Mouse (Mus musculus) hindbrain, embryonic 11.5 days (tissue): ENCODE measurements around the gene Adcyap1r1. TPM values are rescaled to one million over a fixed set of nuclear protein-coding genes. Genes with fewer than 3 reads are reported as not detected.

ENCODE experiments used
- ATAC-seq: fragments of 200-750 bp; cut with Nextera tagmentation; 2 replicates; pipeline ENCODE4 v1.8.0; 2017; ENCODE audit warnings: mild to moderate bottlenecking, moderate TSS enrichment, moderate library complexity; ENCODE audit not compliant: low FRiP score
- DNase-seq: peaks from one replicate; pipeline ENCODE4 v3.0.0-alpha.2; 2015; ENCODE audit warnings: low spot score
- H3K27ac ChIP-seq: fragments of 300-500 bp; sonication (generic); 2 replicates; pipeline ENCODE4 v1.5.1; 2014; ENCODE audit warnings: mild to moderate bottlenecking, low read depth, low read length
- H3K27me3 ChIP-seq: fragments of 300-500 bp; sonication (generic); 2 replicates; pipeline ENCODE4 v1.6.1; 2014; ENCODE audit warnings: mild to moderate bottlenecking, low read length, moderate library complexity, mixed read lengths; ENCODE audit not compliant: control insufficient read depth, insufficient read depth
- H3K36me3 ChIP-seq: fragments of 300-500 bp; sonication (generic); 2 replicates; pipeline ENCODE4 v1.6.1; 2014; ENCODE audit warnings: mild to moderate bottlenecking, low read length, moderate library complexity, mixed read lengths; ENCODE audit not compliant: control insufficient read depth, insufficient read depth
- H3K4me1 ChIP-seq: fragments of 300-500 bp; sonication (generic); replicated peaks from 2 replicates; pipeline ENCODE4 v1.6.1; 2014; ENCODE audit warnings: low read length, mixed read lengths; ENCODE audit not compliant: control insufficient read depth, insufficient read depth
- H3K4me2 ChIP-seq: fragments of 300-500 bp; sonication (generic); replicated peaks from 2 replicates; pipeline ENCODE4 v1.6.1; 2014; ENCODE audit warnings: mild to moderate bottlenecking, low read depth, low read length
- H3K4me3 ChIP-seq: fragments of 300-500 bp; sonication (generic); 2 replicates; pipeline ENCODE4 v1.5.1; 2014; ENCODE audit warnings: low read depth, low read length
- H3K9ac ChIP-seq: fragments of 300-500 bp; sonication (generic); 2 replicates; pipeline ENCODE4 v1.6.1; 2014; ENCODE audit warnings: low read depth, low read length
- H3K9me3 ChIP-seq: fragments of 300-500 bp; sonication (generic); 2 replicates; pipeline ENCODE4 v1.6.1; 2016; ENCODE audit warnings: low read length; ENCODE audit not compliant: control insufficient read depth
- WGBS: fragments of 180-500 bp; shearing (Covaris S2); extraction: QIAGEN DNeasy Blood & Tissue Kit; methylation state at CpG from one replicate; pipeline ENCODE4 v1.1.7; 2014; 5-methylcytosine and 5-hydroxymethylcytosine counted together
- polyA plus RNA-seq: library from polyadenylated mRNA; unstranded; fragments of >200 nt; fragmentation: Nextera tagmentation; extraction: Ambion mirVana; gene quantifications from 2 replicates; pipeline ENCODE4 v1.2.1, GENCODE M21; 2014

Gene Adcyap1r1
- polyA plus RNA-seq = 21.1 and 21.6 TPM in 2 replicates

GRCm38 (mm10) chr6:55451771-55452371 is at the start of gene Adcyap1r1:
TSS of gene Adcyap1r1 (plus strand) at chr6:55451978.
- WGBS = under 1% methylated on average over 58 of the region's 58 CpGs
- ATAC-seq (peak; percentile 95), DNase-seq (peak; percentile 86)
- H3K27me3 ChIP-seq = 0 out of 2 replicates have a peak, but pooled peaks cover 4% of the 10 kb centered on the region
- H3K36me3 ChIP-seq = no peaks in the 10 kb centered on the region
- H3K27ac ChIP-seq = peak within 1 kb of the TSS; percentile 83
- H3K4me3 ChIP-seq = peak within 1 kb of the TSS; percentile 68
- no peaks in the 10 kb centered on the region for H3K9me3 ChIP-seq
- peak within 1 kb of the TSS; percentile 85 for H3K4me2 ChIP-seq
- peaks cover 10% of the 10 kb centered on the region for H3K4me1 ChIP-seq
- peak within 1 kb of the TSS; percentile 83 for H3K9ac ChIP-seq

DNA sequence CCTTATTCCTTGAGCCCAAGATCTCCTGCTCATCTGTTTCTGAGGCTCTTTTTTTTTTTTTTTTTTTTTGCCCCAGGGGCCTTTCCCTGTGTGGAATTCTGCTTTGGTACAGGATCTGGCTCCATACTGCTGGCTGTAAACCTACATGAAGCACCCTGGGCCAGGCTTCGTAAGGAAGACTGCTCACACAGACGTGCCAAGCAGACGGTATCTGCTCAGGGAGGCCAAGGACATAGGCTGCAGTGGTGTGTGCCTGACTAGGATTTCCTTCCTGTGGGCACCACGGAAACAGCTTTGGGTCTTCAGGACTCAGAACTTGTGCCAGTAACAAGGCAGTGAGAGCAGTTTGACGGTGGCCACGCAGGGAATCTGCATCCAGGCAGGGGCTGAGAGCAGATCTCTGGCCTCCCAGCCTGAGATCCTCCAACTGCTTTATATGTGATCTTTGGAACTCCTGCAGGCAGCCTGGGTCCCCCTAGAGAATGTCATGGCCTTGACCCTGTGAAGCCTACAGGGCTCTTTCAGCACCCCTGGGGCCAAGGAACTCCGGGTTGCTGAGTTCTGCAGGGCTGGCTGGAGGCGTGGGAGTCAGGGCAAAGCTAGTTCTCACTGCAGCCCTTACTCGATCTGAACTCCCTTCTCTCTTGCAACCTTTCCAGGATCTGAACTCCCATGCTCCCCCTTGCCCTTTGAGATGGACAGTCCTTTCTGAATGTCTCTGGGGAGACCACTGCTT is 49.6 kb upstream of the Adcyap1r1 start:
- Histone ChIP-seq H3K9ac (no peak overlapping the region), H3K4me3 (no peak overlapping the region), H3K4me1 (no peaks in the 10 kb centered on the region), H3K36me3 (no peaks in the 10 kb centered on the region), H3K27ac (no peak overlapping the region), H3K27me3 (no peaks in the 10 kb centered on the region), H3K9me3 (no peaks in the 10 kb centered on the region), H3K4me2 (no peak overlapping the region)
- DNase-seq (no peak), ATAC-seq (no peak)
- WGBS = 78% methylated on average over 9 of the region's 9 CpGs

DNA sequence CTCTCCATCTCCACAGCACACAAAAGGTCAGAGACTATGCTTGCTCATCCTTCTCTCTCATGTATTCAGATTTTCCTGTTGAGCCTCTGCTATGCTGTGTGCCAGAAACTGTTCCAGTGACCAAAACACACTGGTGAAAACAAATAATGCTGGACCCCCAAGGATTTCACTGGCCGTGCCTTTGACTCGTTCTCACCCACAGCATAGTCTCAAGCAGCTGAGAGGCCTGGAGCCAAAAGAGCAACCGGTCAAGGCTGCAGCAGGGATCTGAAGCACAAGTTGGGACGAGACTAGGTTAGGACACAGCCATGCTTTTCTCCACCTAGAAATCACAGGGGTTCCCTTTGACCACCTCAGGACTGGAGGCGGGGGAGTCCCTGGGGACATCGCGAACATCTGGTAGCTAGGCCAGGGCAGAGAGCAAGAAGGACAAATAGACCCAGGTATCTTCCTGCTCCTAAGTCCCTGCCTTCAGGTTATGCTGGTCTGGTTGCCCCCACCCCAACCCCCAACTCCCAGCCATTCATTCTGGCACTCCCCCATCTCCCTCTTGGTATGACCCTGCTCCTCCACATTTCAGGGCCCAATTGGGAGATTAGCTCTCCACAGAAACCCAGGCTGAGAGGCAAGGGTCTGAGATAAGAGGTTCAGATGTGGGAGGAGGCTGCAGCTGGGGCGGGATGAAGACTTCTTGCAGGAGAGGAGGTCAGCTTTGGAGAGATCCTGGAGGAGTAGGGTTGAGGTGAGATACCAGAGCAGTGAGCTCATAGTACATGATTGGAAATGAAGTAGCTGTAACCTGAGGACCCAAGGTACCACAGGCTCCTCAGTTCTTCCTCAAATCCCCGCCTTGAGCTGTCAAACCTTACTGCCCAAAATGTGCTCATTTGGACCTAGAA is 48.1 kb upstream of the Adcyap1r1 start:
- no peaks in the 10 kb centered on the region for H3K36me3 ChIP-seq
- WGBS = 77% methylated on average over 9 of the region's 9 CpGs
- no peak overlapping the region for H3K4me2 ChIP-seq
- ATAC-seq (no peak), DNase-seq (no peak)
- H3K9me3 ChIP-seq = no peaks in the 10 kb centered on the region
- no peak overlapping the region for H3K9ac ChIP-seq
- no peaks in the 10 kb centered on the region for H3K4me1 ChIP-seq
- H3K27me3 ChIP-seq = no peaks in the 10 kb centered on the region
- no peak overlapping the region for H3K4me3 ChIP-seq
- H3K27ac ChIP-seq = no peak overlapping the region

- no peaks in the 10 kb centered on the region for H3K9me3 ChIP-seq
- no peaks in the 10 kb centered on the region for H3K4me1 ChIP-seq
- no peaks in the 10 kb centered on the region for H3K36me3 ChIP-seq
- ATAC-seq (no peak), DNase-seq (no peak)
- WGBS = 83% methylated on average over 5 of the region's 5 CpGs
- no peak overlapping the region for H3K4me2 ChIP-seq
- no peaks in the 10 kb centered on the region for H3K27me3 ChIP-seq
- H3K4me3 ChIP-seq = no peak overlapping the region
- H3K9ac ChIP-seq = no peak overlapping the region
- H3K27ac ChIP-seq = no peak overlapping the region
Observed at GRCm38 (mm10) chr6:55404421-55404990, 47.3 kb upstream of the Adcyap1r1 start.

- DNase-seq (no peak), ATAC-seq (no peak)
- 90% methylated on average over 4 of the region's 4 CpGs for WGBS
- Histone ChIP-seq H3K9ac (no peak overlapping the region), H3K4me1 (no peaks in the 10 kb centered on the region), H3K4me3 (no peak overlapping the region), H3K9me3 (no peaks in the 10 kb centered on the region), H3K27me3 (no peaks in the 10 kb centered on the region), H3K36me3 (no peaks in the 10 kb centered on the region), H3K4me2 (no peak overlapping the region), H3K27ac (no peak overlapping the region)
Observed at GRCm38 (mm10) chr6:55407345-55407744, 44.4 kb upstream of the Adcyap1r1 start.

- Histone ChIP-seq H3K9me3 (no peaks in the 10 kb centered on the region), H3K27me3 (no peaks in the 10 kb centered on the region), H3K36me3 (no peaks in the 10 kb centered on the region), H3K4me1 (no peaks in the 10 kb centered on the region), H3K4me2 (0 out of 2 replicates have a peak overlapping the region, but pooled peaks have one; percentile 7), H3K4me3 (no peak overlapping the region), H3K27ac (no peak overlapping the region), H3K9ac (no peak overlapping the region)
- 52% methylated on average over 7 of the region's 7 CpGs for WGBS
- ATAC-seq (peak; percentile 60; the same call in 1 of the 2 replicates), DNase-seq (no peak)
Observed at GRCm38 (mm10) chr6:55410119-55410775, 41.5 kb upstream of the Adcyap1r1 start.

DNA sequence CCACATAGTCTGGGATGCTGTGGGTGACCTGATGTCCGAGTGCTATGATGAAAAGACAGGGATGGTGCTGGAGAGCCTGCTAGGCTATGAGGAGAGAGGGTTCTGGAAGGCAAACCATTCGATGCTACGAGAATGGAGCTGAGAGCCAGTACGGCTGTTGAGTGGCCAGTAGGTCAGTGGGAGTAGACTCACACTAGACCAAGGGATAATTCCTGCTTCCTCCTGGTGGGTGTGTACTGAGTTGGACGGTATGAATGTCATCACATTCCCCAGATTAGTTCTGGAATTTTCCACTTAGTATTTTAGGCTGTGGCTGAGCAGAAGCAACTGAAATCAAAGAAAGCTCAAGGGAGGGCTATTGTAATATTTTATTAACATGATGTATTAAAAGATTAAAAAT is 40.8 kb upstream of the Adcyap1r1 start:
- no peak overlapping the region for H3K9ac ChIP-seq
- ATAC-seq = no peak
- no peaks in the 10 kb centered on the region for H3K9me3 ChIP-seq
- DNase-seq = no peak
- no peak overlapping the region for H3K4me2 ChIP-seq
- H3K27me3 ChIP-seq = no peaks in the 10 kb centered on the region
- no peaks in the 10 kb centered on the region for H3K4me1 ChIP-seq
- 83% methylated on average over 5 of the region's 5 CpGs for WGBS
- H3K36me3 ChIP-seq = no peaks in the 10 kb centered on the region
- H3K4me3 ChIP-seq = no peak overlapping the region
- no peak overlapping the region for H3K27ac ChIP-seq

GRCm38 (mm10) chr6:55416202-55416601 is 35.6 kb upstream of the Adcyap1r1 start:
- ATAC-seq (no peak), DNase-seq (peak; percentile 45)
- Histone ChIP-seq H3K36me3 (no peaks in the 10 kb centered on the region), H3K27ac (no peak overlapping the region), H3K27me3 (no peaks in the 10 kb centered on the region), H3K9me3 (no peaks in the 10 kb centered on the region), H3K9ac (no peak overlapping the region), H3K4me3 (no peak overlapping the region), H3K4me2 (no peak overlapping the region), H3K4me1 (peaks cover 3% of the 10 kb centered on the region)
- 64% methylated on average over 5 of the region's 5 CpGs for WGBS
